Mouse (Mus musculus): ENCODE results near the gene Olfr1230. TPM values are rescaled to one million over a fixed set of nuclear protein-coding genes. Genes with fewer than 3 reads are reported as not detected.

Olfr1230 gene
- polyA plus RNA-seq (2014; fragmentation: Nextera tagmentation; extraction: Ambion mirVana) = not detected in 2 replicates

DNA sequence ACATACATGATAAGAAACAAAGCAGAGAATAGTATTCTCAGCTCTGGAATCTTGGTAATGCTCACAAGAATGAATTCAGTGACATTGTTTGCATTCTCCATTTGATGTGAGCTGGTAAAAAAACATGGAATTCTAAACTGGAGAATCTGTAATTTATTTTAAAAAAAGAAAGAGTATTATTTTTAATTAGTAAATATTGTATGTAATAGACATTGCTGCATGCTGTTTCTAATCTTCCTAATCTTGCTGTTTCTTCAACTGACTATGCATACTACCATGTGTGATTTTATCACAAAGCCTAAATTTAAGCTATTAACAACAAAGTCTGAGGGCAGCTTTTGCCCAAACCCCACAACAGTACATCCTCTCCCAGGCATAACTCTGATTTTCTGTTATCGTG is at the start of gene Olfr1230:
Gene Olfr1230 (minus strand): TSS at position 101 of the 400 bp plus-strand sequence.
- 93% methylated on average over 1 of the region's 1 CpGs for WGBS
- no peaks in the 10 kb centered on the region for H3K9me3 ChIP-seq (ENCODE audit: control insufficient read depth, low read length)
- H3K4me2 ChIP-seq (ENCODE audit: low read depth) = no peak within 1 kb of the TSS
- no peak within 1 kb of the TSS for H3K9ac ChIP-seq (ENCODE audit: low read length)
- H3K4me1 ChIP-seq (ENCODE audit: control insufficient read depth, insufficient read depth, low read length) = no peaks in the 10 kb centered on the region
- no peaks in the 10 kb centered on the region for H3K36me3 ChIP-seq (ENCODE audit: control insufficient read depth, insufficient read depth, low read length)
- ATAC-seq (ENCODE audit: insufficient read depth, low FRiP score, low TSS enrichment) (no peak), DNase-seq (ENCODE audit: low spot score) (no peak)
- H3K27me3 ChIP-seq (ENCODE audit: control insufficient read depth, insufficient read depth, low read length) = no peaks in the 10 kb centered on the region
- H3K27ac ChIP-seq (ENCODE audit: low read depth, low read length) = no peak within 1 kb of the TSS
- no peak within 1 kb of the TSS for H3K4me3 ChIP-seq (ENCODE audit: low read depth, low read length)

DNA sequence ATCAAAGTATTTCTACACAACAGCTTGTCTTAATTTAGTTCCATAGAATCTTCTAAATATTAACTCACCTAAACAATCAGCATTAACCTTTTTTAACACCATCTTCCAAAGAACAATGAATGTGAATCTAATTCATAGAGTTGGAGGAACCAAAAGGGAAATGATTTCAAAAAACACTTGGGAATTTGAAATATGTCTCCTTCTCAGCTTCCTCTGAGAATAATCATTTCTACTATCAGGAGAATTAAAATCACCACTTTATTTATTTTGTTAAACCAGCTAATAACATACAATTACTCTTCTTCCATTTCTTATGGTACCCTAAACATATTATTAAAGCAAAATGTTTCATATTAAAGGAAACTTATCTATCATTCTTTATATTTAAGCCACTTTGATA is 45.2 kb upstream of the Olfr1230 start, which contains the start of gene Olfr1233:
Gene Olfr1233 (minus strand): TSS at position 101 of the 400 bp plus-strand sequence.
- H3K9me3 ChIP-seq (ENCODE audit: control insufficient read depth, low read length) = no peaks in the 10 kb centered on the region
- H3K4me1 ChIP-seq (ENCODE audit: control insufficient read depth, insufficient read depth, low read length) = no peaks in the 10 kb centered on the region
- no peaks in the 10 kb centered on the region for H3K36me3 ChIP-seq (ENCODE audit: control insufficient read depth, insufficient read depth, low read length)
- no peak within 1 kb of the TSS for H3K27ac ChIP-seq (ENCODE audit: low read depth, low read length)
- no peak within 1 kb of the TSS for H3K4me2 ChIP-seq (ENCODE audit: low read depth)
- H3K27me3 ChIP-seq (ENCODE audit: control insufficient read depth, insufficient read depth, low read length) = no peaks in the 10 kb centered on the region
- H3K9ac ChIP-seq (ENCODE audit: low read length) = no peak within 1 kb of the TSS
- DNase-seq (ENCODE audit: low spot score) = no peak
- no peak within 1 kb of the TSS for H3K4me3 ChIP-seq (ENCODE audit: low read depth, low read length)
- ATAC-seq (ENCODE audit: insufficient read depth, low FRiP score, low TSS enrichment) = no peak

DNA sequence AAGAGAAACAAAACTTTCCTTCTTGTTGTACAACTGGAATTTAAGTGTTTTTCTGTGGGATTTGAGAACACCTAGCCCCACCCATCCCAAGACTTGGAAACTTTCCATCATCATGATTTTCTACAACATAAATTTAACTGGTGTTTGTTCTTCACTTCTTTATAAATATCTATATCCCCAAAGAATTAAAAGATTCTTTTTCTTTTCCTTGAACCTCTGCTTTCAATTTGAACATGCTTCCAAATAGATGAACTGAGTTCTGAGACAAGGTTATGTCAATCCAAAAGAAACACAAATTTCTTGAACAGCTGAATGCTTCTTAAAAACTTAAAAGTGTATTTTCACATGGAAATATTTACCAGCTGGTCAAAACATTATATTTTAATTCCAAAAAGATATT is 32.5 kb upstream of the Olfr1230 start, which contains the start of gene Olfr1232:
Gene Olfr1232 (minus strand): TSS at position 101 of the 400 bp plus-strand sequence.
- DNase-seq (ENCODE audit: low spot score) (no peak), ATAC-seq (ENCODE audit: insufficient read depth, low FRiP score, low TSS enrichment) (no peak)
- Histone ChIP-seq H3K36me3 (ENCODE audit: control insufficient read depth, insufficient read depth, low read length) (no peaks in the 10 kb centered on the region), H3K27me3 (ENCODE audit: control insufficient read depth, insufficient read depth, low read length) (no peaks in the 10 kb centered on the region), H3K4me3 (ENCODE audit: low read depth, low read length) (no peak within 1 kb of the TSS), H3K4me2 (ENCODE audit: low read depth) (no peak within 1 kb of the TSS), H3K9ac (ENCODE audit: low read length) (no peak within 1 kb of the TSS), H3K9me3 (ENCODE audit: control insufficient read depth, low read length) (no peaks in the 10 kb centered on the region), H3K4me1 (ENCODE audit: control insufficient read depth, insufficient read depth, low read length) (no peaks in the 10 kb centered on the region), H3K27ac (ENCODE audit: low read depth, low read length) (no peak within 1 kb of the TSS)

GRCm38 (mm10) chr2:89306974-89307373 is 9.9 kb upstream of the Olfr1230 start, which contains the start of gene Olfr1231:
Gene Olfr1231, minus strand, starts transcription at chr2:89307074.
- Histone ChIP-seq H3K27me3 (ENCODE audit: control insufficient read depth, insufficient read depth, low read length) (no peaks in the 10 kb centered on the region), H3K9me3 (ENCODE audit: control insufficient read depth, low read length) (no peaks in the 10 kb centered on the region), H3K4me1 (ENCODE audit: control insufficient read depth, insufficient read depth, low read length) (no peaks in the 10 kb centered on the region), H3K36me3 (ENCODE audit: control insufficient read depth, insufficient read depth, low read length) (no peaks in the 10 kb centered on the region), H3K9ac (ENCODE audit: low read length) (no peak within 1 kb of the TSS), H3K4me3 (ENCODE audit: low read depth, low read length) (no peak within 1 kb of the TSS), H3K27ac (ENCODE audit: low read depth, low read length) (no peak within 1 kb of the TSS), H3K4me2 (ENCODE audit: low read depth) (no peak within 1 kb of the TSS)
- WGBS = 83% methylated on average over 2 of the region's 2 CpGs
- DNase-seq (ENCODE audit: low spot score) (no peak), ATAC-seq (ENCODE audit: insufficient read depth, low FRiP score, low TSS enrichment) (no peak)

GRCm38 (mm10) chr2:89287914-89288313 is 9.2 kb downstream of the Olfr1230 start, which contains the start of gene Olfr1229:
Gene Olfr1229, minus strand, starts transcription at chr2:89288014.
- Histone ChIP-seq H3K27me3 (ENCODE audit: control insufficient read depth, insufficient read depth, low read length) (no peaks in the 10 kb centered on the region), H3K9ac (ENCODE audit: low read length) (no peak within 1 kb of the TSS), H3K36me3 (ENCODE audit: control insufficient read depth, insufficient read depth, low read length) (no peaks in the 10 kb centered on the region), H3K4me1 (ENCODE audit: control insufficient read depth, insufficient read depth, low read length) (no peaks in the 10 kb centered on the region), H3K4me3 (ENCODE audit: low read depth, low read length) (no peak within 1 kb of the TSS), H3K27ac (ENCODE audit: low read depth, low read length) (no peak within 1 kb of the TSS), H3K4me2 (ENCODE audit: low read depth) (no peak within 1 kb of the TSS), H3K9me3 (ENCODE audit: control insufficient read depth, low read length) (no peaks in the 10 kb centered on the region)
- ATAC-seq (ENCODE audit: insufficient read depth, low FRiP score, low TSS enrichment) (no peak), DNase-seq (ENCODE audit: low spot score) (no peak)
- WGBS = 84% methylated on average over 2 of the region's 2 CpGs

DNA sequence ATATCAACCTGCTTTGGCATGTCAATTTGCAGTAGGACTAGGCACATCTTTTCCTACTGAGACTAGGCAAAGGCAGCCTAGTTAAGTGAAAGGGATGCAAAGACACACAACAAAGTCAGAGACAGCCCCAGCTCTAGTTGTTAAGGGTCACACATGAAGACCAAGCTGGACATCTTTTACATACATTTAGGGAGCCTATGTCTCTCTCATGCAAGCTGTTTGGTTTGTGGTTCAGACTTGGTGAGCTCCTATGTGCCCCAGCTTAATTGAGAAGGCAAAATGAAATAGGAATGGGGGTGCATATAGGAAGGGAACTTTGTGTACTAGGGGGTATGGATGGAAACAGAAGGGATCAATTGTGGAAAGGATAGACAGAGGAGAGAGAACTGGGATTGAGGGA is 43.1 kb downstream of the Olfr1230 start, which contains the start of gene Olfr1228:
Gene Olfr1228 (minus strand): TSS at position 101 of the 400 bp plus-strand sequence.
- no peaks in the 10 kb centered on the region for H3K9me3 ChIP-seq (ENCODE audit: control insufficient read depth, low read length)
- no peak for DNase-seq (ENCODE audit: low spot score)
- no peak within 1 kb of the TSS for H3K4me2 ChIP-seq (ENCODE audit: low read depth)
- no peak within 1 kb of the TSS for H3K27ac ChIP-seq (ENCODE audit: low read depth, low read length)
- no peak within 1 kb of the TSS for H3K9ac ChIP-seq (ENCODE audit: low read length)
- H3K4me1 ChIP-seq (ENCODE audit: control insufficient read depth, insufficient read depth, low read length) = no peaks in the 10 kb centered on the region
- H3K27me3 ChIP-seq (ENCODE audit: control insufficient read depth, insufficient read depth, low read length) = no peaks in the 10 kb centered on the region
- ATAC-seq (ENCODE audit: insufficient read depth, low FRiP score, low TSS enrichment) = no peak
- H3K4me3 ChIP-seq (ENCODE audit: low read depth, low read length) = no peak within 1 kb of the TSS
- no peaks in the 10 kb centered on the region for H3K36me3 ChIP-seq (ENCODE audit: control insufficient read depth, insufficient read depth, low read length)

Other genes starting within 250 kb of the Olfr1230 start
- not detected in 2 replicates for gene Olfr1218, start 236.1 kb downstream of the Olfr1230 start, polyA plus RNA-seq (2014; fragmentation: Nextera tagmentation; extraction: Ambion mirVana)
- not detected in 2 replicates for gene Olfr1219, start 213.8 kb downstream of the Olfr1230 start, polyA plus RNA-seq (2014; fragmentation: Nextera tagmentation; extraction: Ambion mirVana)
- gene Olfr1220, start 190.4 kb downstream of the Olfr1230 start, polyA plus RNA-seq (2014; fragmentation: Nextera tagmentation; extraction: Ambion mirVana) = not detected in 2 replicates
- not detected in 2 replicates for gene Olfr1221, start 180.0 kb downstream of the Olfr1230 start, polyA plus RNA-seq (2014; fragmentation: Nextera tagmentation; extraction: Ambion mirVana)
- gene Olfr1222, start 164.2 kb downstream of the Olfr1230 start, polyA plus RNA-seq (2014; fragmentation: Nextera tagmentation; extraction: Ambion mirVana) = not detected in 2 replicates
- not detected in 2 replicates for gene Olfr1223, start 145.7 kb downstream of the Olfr1230 start, polyA plus RNA-seq (2014; fragmentation: Nextera tagmentation; extraction: Ambion mirVana)
- not detected in 2 replicates for gene Olfr1224-ps1, start 133.2 kb downstream of the Olfr1230 start, polyA plus RNA-seq (2014; fragmentation: Nextera tagmentation; extraction: Ambion mirVana)
- not detected in 2 replicates for gene Olfr1225, start 122.6 kb downstream of the Olfr1230 start, polyA plus RNA-seq (2014; fragmentation: Nextera tagmentation; extraction: Ambion mirVana)
- not detected in 2 replicates for gene Olfr1226, start 97.2 kb downstream of the Olfr1230 start, polyA plus RNA-seq (2014; fragmentation: Nextera tagmentation; extraction: Ambion mirVana)
- not detected in 2 replicates for gene Olfr1228, start 43.2 kb downstream of the Olfr1230 start, polyA plus RNA-seq (2014; fragmentation: Nextera tagmentation; extraction: Ambion mirVana)
- gene Olfr1229, start 9.3 kb downstream of the Olfr1230 start, polyA plus RNA-seq (2014; fragmentation: Nextera tagmentation; extraction: Ambion mirVana) = not detected in 2 replicates
- not detected in 2 replicates for gene Olfr1231, start 9.8 kb upstream of the Olfr1230 start, polyA plus RNA-seq (2014; fragmentation: Nextera tagmentation; extraction: Ambion mirVana)
- not detected in 2 replicates for gene Olfr1232, start 32.4 kb upstream of the Olfr1230 start, polyA plus RNA-seq (2014; fragmentation: Nextera tagmentation; extraction: Ambion mirVana)
- not detected in 2 replicates for gene Olfr1233, start 45.1 kb upstream of the Olfr1230 start, polyA plus RNA-seq (2014; fragmentation: Nextera tagmentation; extraction: Ambion mirVana)
- gene Olfr1234, start 67.6 kb upstream of the Olfr1230 start, polyA plus RNA-seq (2014; fragmentation: Nextera tagmentation; extraction: Ambion mirVana) = not detected in 2 replicates
- not detected in 2 replicates for gene Olfr1238, start 112.4 kb upstream of the Olfr1230 start, polyA plus RNA-seq (2014; fragmentation: Nextera tagmentation; extraction: Ambion mirVana)
- not detected in 2 replicates for gene Olfr1239, start 123.1 kb upstream of the Olfr1230 start, polyA plus RNA-seq (2014; fragmentation: Nextera tagmentation; extraction: Ambion mirVana)
- not detected in 2 replicates for gene Olfr1240, start 145.7 kb upstream of the Olfr1230 start, polyA plus RNA-seq (2014; fragmentation: Nextera tagmentation; extraction: Ambion mirVana)
- gene Olfr1241, start 189.9 kb upstream of the Olfr1230 start, polyA plus RNA-seq (2014; fragmentation: Nextera tagmentation; extraction: Ambion mirVana) = not detected in 2 replicates
- gene Olfr1242, start 201.1 kb upstream of the Olfr1230 start, polyA plus RNA-seq (2014; fragmentation: Nextera tagmentation; extraction: Ambion mirVana) = not detected in 2 replicates
- gene Olfr1243, start 234.2 kb upstream of the Olfr1230 start, polyA plus RNA-seq (2014; fragmentation: Nextera tagmentation; extraction: Ambion mirVana) = not detected in 2 replicates

All from neural tube, embryonic 11.5 days (tissue).